Mouse (Mus musculus) left cerebral cortex, postnatal 10 days (tissue): ENCODE results near the gene Rpl4. TPM values are rescaled to one million over a fixed set of nuclear protein-coding genes. Genes with fewer than 3 reads are reported as not detected.

Experiments used
- microRNA-seq: library from miRNA; unstranded; fragments of <30 nt; microRNA quantifications from one replicate; pipeline ENCODE4 v1.2.0, GENCODE M21; 2022
- total RNA-seq, 2 experiments: library from RNA; stranded (reverse); gene quantifications; 2 replicates each; pipeline ENCODE4 v1.2.3; 2021

The Rpl4 gene
- total RNA-seq, 2 experiments from 2014 or later = 554 to 592 TPM

Small RNAs within 50 kb of the gene (microRNA-seq; reads per million reads assigned to microRNA genes)
- not detected for gene Gm24106

Other genes starting within 250 kb of the Rpl4 start
- 1 to 10 TPM; 1.6 to 2.0 TPM for gene Smad6, start 151.3 kb upstream of the Rpl4 start, total RNA-seq
- not detected for gene Lctl, start 56.2 kb upstream of the Rpl4 start, total RNA-seq
- 1 to 10 TPM; 5.1 to 7.1 TPM for gene Zwilch, start 271 bp upstream of the Rpl4 start, total RNA-seq
- gene Snapc5, start 5.9 kb downstream of the Rpl4 start, total RNA-seq = 10 to 100 TPM; 19.3 to 19.9 TPM
- 1 to 10 TPM; 4.0 to 4.3 TPM for gene Uchl4, start 61.8 kb downstream of the Rpl4 start, total RNA-seq
- gene Map2k1, start 80.3 kb downstream of the Rpl4 start, total RNA-seq = 100 to 1,000 TPM; 155 to 165 TPM
- 10 to 100 TPM; 18.0 to 19.4 TPM for gene Tipin, start 108.2 kb downstream of the Rpl4 start, total RNA-seq
- 10 to 100 TPM; 28.5 to 30.2 TPM for gene Dis3l, start 167.9 kb downstream of the Rpl4 start, total RNA-seq
- 1 to 10 TPM; 7.3 to 9.1 TPM for gene Megf11, start 212.3 kb downstream of the Rpl4 start, total RNA-seq